Mouse (Mus musculus) cerebellum, postnatal 10 days (tissue): ENCODE data around the gene Lrrk1.

ENCODE experiments used
- DNase-seq, 2 experiments: peaks; one replicate each; pipeline ENCODE4 v3.0.0; 2021; ENCODE audit warnings: mixed read lengths in 2 of 2

Gene Lrrk1

DNA sequence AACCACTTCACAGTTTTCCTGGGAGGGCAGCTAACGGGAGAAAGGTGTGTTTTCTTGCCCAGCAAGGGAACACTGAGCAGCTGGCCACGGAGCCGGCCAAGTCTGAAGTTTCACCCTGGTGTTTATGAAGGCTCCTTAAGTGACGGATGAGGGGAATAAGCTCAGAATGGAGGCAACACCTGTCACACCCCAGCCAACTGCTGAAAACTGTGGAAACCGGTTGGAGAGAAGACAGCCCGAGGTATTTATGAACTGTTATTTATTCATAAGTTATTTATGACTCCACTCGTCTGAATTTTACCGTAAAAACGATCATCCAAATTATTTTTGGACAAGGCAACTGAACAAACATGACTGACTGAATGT is 90.5 kb downstream of the Lrrk1 start:
- no peak for DNase-seq

GRCm38 (mm10) chr7:66296921-66297655 is 91.1 kb downstream of the Lrrk1 start:
- peak in 1 of 2 experiments; percentile 30 for DNase-seq

DNA sequence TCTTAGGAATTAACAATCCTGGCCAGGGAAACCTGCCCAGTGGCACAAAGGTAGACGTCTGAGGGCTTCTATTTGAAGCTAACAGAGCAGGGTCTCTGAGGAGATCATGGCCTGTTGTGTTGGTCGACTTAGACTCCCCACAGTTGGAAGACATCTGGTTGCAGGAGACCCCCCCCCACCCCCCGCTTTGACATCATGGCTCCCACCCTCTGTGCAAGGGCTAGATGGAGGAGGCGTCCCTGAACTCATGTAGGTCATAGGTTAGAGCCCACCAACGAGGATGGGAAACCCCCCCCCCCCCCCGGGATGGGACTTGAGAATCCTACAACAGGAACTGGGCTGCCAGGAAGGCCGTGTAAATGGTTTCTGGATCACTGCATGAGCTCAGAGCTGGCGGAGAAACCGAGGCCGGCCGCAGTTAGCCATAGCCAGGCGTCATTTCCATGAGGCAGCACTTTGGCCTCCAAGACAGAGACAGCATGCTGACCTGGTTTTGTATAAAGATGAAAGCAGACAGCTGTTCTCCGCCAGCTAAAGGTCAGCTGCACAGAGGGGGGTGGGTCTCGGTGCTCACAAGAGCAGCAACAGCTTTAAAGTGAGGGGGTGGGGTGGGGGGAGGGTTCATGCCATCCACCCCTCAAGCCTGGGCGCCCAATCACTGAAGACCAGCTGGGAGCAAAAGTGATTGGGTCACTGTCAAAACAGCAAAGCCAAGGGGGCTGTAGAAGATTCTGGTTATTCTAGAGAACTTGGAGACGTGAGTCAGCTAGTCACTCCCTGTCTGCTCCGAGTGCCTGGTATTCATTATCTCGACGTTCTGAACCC is 95.4 kb downstream of the Lrrk1 start:
- peak in 1 of 2 experiments; percentile 23 for DNase-seq

GRCm38 (mm10) chr7:66292010-66292409 is 96.1 kb downstream of the Lrrk1 start:
- no peak for DNase-seq

DNA sequence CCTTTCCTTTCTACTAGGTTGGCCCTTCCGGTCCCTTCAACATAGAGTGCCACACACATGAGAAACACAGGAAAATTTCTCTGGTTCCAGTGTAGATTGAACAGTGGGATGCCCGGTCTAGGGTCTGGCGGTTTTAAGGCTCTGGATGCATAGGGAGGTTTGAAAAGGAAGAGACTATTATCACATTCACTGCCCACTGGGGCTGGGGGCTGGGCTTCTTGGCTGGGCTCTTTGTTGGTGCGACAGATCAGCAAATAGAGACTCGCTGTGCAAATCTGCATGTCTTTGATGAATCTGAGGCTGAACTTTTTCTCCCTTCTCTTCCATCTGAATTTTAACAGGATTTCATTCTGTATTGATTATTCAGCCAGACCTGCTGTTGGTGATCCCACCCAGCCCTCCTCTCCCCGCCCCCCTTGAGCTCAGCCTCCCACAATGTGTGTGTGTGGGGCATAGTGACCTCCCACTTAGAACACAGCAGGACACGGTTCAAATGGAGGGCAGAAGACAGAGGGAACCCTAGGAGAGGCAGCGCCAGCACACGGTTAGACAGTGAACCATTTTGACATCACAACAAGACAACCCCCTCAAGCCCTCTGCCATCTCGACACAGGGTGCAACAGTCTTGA is 105.1 kb downstream of the Lrrk1 start:
- DNase-seq, result no peak

GRCm38 (mm10) chr7:66282265-66282664 is 105.9 kb downstream of the Lrrk1 start:
- no peak for DNase-seq

DNA sequence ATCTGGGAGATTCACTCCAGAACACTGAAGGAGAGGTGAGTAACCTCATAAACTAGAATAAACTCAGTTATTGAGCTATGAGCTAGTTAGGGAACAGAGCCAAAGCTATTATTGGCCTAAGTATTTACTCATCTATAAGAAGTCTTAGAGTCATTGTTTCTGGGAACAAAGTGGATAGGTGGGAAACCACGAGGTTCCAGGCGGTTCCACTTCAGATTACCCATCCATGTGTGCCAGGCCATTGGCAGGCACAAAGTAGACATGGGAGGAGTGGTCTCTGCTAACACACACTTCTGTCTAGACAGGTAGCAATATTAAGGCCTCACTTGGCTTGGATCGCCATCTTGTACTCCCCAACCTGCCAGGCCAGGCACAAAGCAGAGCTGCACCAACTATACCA is 110.1 kb downstream of the Lrrk1 start:
- DNase-seq, result no peak

DNA sequence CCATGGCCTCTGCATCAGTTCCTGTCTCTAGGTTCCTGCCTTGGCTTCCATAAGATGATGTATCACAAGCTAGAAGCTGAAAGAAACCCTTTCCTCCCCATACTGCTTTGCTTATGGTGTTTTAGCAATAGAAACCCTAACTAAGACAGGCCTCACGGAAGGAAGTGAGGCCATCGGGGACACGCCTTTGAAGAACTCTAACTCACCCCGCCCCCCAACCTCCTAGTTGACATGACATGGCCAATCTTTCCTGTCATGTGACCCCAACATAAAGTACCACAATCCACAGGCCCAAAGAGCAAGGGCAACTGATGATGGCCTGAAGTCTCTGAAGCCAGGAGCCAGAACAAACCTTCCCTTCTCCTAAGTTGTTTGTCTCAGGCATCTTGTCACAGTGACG is 114.7 kb downstream of the Lrrk1 start:
- DNase-seq, result no peak

DNA sequence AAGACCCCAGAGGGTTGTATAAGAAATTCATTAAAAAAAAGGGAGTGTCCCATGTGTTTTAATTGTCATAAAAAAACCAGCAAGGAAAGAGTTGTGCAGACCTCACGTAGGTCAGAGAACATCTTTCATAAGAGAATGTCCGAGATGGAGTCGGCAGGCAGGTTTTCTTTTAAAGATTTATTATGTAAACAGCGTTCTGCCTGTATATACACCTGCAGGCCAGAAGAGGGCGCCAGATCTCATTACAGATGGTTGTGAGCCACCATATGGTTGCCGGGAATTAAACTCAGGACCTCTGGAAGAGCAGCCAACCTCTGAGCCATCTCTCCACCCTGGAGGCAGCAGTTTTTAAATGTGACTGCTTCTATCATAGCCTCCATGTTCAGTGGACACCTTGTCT is 116.9 kb downstream of the Lrrk1 start:
- no peak for DNase-seq

GRCm38 (mm10) chr7:66266942-66267850 is 121.0 kb downstream of the Lrrk1 start:
- DNase-seq, result no peak

DNA sequence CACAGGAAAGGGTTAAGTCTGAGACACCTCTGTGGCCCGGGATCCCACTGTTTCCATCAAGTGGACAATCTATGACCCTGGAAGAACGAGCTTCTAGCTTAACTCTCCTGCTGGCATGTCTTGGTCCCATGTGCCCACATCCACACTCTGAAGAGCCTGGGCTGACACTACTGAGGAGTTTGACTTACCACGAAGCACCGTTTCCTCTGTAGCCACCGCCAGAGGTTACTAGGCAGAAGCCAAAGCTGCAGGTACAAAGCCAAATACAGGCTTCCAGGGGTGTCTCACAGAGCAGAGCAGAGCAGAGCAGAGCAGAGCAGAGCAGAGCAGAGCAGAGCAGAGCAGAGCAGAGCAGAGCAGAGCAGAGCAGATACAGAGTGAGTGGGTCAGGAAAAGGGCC is 124.7 kb downstream of the Lrrk1 start:
- DNase-seq, result no peak

GRCm38 (mm10) chr7:66262570-66263156 is 125.5 kb downstream of the Lrrk1 start:
- no peak for DNase-seq

DNA sequence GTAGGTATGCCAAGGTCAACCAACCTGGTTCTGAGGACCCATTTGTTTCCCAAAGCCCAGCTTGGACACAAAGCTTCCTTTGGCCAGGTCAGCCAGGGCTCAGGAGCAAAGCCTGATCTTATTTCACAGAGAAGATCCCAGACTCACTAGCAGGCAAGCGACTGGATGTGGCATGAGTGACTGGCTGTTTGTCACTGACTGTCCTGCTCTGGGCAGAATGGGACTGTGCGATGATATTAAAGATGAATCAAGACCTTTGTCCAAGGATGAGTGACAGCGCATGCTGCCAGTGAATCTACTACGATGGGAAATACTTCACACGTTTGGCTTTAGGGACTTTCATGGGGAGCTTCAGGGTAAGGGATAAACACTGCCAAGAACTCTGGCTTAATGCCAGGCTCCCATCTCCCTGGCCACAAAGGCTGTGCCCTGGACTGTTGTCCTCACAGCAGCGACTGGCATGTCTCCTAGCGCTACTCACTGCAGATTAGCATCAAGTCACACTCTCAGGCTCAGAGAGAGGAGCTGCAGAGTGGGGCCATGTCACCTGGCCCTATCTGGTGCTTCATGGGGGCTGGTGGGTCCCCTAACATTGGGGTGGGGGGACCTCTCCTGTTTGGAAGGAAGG is 127.3 kb downstream of the Lrrk1 start:
- DNase-seq, result peak; percentile 91 to 95

DNA sequence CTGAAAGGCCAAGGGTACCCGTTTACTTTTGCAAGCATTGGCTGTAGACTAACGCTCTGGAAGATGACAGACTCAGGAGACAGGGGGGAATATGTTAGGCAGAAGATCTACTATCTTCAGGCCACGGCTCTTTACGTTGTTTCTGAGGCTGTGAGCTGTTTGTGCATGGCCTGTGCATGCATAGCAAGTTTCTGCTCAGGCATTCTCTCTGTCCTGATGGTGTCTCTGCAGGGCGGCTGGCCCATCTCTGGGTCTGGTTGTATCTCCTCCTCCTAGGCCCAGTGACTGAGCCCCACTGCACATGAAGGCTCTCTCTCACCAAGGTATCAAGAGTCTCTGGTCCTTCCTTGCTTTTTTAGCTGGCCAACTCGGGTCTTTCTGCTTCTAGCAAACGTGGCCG is 127.9 kb downstream of the Lrrk1 start:
- DNase-seq, result peak; percentile 64 to 76

DNA sequence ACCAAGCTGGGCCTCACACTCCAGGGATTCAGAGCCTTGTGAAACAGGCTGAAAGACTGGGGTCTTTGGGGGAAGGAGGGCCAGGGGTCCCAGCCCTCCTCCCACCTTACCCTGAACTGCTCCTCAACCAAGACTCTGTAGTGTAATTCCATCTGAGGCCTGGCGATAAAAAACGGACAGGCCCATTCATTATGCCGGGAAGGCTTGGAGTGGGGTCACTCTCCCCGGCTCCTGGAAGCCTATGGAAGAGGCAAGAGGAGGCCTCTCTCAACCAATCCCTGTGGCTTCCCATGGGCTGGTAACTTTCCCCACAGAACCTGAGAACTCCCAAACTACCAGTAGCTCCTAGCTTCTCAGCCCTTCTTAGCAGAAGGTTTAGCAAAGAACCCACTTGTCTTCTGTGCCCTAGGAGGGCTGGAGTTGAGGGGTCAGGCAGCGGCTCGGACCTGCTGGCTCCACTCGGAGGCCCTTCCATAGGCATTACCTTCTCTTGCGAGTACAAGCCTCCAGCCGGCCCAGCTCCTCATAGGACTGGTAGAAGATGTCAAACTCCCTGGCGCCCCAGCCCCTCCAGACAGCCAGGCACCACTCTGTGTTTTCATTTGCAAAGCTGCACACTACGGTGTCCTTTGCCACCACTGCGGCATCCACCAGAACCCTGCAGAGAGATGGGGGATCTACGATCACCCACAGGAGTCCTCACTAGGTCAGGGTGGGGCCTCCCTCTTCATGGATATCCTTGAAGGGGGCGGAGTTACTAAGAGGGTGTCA is 128.5 kb downstream of the Lrrk1 start:
- peak in 1 of 2 experiments; percentile 11 for DNase-seq

DNA sequence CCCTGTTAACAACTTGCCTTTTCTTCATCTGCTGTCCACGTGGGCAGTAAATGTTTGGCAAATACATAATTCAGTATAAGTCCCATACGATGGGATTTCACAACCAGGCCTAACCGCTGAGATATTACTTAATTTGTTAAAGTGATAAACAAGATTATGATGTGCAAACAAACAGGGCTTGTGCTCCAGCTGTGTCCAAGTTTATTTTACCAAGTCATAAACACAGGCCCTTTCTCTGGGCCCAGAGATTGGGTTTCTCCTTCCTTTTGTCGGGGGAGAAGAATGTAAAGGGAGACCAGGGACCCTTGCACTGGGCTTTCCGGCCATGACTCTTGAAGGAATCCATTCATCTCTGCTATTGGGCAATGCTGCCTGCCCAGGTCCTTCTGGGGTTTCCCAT is 129.2 kb downstream of the Lrrk1 start:
- DNase-seq, result peak in 1 of 2 experiments; percentile 1

DNA sequence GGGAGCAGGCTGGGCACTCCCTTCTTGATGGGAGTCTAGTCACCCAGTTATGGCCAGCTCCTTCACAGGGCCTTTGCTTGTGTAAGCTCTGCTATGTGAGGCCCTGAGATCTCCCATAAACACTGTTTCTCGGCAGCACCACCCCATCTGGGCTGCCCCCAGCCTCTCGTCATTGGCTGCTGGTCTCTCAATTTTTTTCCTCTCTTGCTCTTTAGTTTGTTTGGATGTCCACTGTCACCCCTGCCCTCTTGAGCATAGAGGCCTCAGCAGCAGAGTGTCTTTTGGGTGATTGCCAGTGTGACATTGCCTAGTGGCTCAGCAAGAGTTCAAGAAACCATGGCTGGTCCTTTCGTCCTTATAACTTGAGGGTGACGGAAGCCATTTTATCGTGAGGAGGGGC is 130.9 kb downstream of the Lrrk1 start:
- no peak for DNase-seq

GRCm38 (mm10) chr7:66256441-66256840 is 131.7 kb downstream of the Lrrk1 start:
- no peak for DNase-seq

GRCm38 (mm10) chr7:66254993-66255392 is 133.2 kb downstream of the Lrrk1 start:
- DNase-seq, result peak in 1 of 2 experiments; percentile 1

- DNase-seq, result peak; percentile 59 to 71
These were observed 134.0 kb downstream of the Lrrk1 start for GRCm38 (mm10) chr7:66253975-66254651.
